Mouse (Mus musculus) mature B cell (primary cell): ENCODE measurements around the gene Pank3.
"Not testable (repeated sequence)": the region's sequence is repeated elsewhere in the genome, so short reads cannot be mapped to it uniquely, and the experiment has no call there.

Experiments
- in situ Hi-C: fragments of 300-500 bp; cut with MboI; formaldehyde crosslinking; loops from 2 replicates; pipeline ENCODE4 v1.14.3; 2019

Pank3 gene

DNA sequence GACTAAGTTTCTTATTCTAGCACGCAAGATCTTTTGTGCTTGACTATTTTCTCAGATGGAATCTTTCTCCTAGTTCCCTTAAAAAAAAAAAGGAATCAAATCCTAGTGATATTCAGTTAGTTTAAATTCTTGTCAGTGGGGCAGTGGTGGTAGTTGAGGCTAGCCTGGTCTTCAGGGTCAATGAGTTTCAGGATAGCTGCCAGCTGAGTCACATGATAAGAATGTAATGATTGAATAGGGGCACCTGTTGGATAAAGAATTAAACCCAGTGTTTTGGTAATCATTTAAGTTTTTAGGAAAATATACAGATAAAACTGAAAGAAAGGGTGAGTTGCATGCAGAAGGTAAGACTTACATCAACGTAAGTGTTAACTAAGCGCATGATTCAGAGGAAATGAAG, 6.3 kb downstream of the Pank3 start:
- in situ Hi-C loops, result no loop called here

DNA sequence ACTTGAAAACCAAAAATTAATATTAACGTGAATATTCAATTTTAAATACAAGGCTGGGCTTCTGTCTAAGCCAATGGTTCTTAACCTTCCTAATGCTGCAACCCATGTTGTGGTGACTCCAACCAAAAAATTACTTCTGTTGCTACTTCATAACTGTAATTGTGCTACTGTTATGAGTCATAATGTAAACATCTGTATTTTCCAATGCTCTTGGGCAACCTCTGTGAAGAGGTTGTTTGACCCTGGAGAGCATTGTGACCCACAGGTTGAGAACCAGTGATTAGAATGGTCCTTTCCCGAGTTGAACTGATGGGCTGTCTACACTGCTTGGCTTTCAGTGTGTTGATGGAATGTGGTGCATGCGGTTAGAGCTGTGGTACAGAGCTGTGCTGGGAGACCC, 7.2 kb downstream of the Pank3 start:
- in situ Hi-C loops, result no loop called here

DNA sequence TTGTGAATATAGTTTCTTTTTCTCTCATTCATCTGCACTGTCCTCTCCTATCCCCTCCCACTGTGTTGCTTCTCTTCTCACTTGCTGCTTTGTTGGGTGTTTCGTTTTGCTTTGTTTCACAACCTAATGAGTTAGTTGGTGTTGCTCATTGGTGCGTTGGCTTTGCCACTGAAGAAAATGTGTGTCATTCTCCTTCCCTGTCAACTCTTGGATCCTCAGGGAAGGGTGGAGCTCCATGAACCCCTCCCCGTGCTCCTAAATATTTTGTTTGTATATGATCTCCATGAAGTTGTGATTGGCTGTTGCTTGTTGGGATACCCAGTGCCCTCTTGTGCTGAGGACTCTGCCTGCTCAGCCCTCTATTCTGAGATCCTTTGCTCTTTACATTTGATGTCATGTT, 11.1 kb downstream of the Pank3 start:
- in situ Hi-C loops, result no loop called here

DNA sequence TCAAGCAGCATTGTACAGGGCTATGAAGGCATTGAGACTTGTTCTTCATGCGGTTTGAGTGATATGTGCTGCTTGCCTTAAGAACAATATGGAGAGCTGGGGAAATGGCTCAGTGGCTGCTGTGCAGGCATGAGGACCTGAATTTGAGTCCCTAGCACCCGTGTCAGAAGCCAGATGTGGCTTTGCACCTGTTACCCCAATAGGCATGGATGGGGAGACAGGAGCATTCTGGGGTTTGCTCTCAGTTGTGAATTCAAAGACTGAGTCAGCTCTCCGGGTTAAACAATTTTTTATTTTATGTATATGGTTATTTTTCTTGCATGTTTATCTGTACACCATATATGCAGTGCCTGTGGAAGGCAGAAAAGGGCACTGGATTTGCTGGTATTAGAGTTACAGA, 13.2 kb downstream of the Pank3 start:
- in situ Hi-C loops, result no loop called here

- in situ Hi-C loops, result no loop called here
These were observed 13.8 kb downstream of the Pank3 start for GRCm38 (mm10) chr11:35783038-35783437.

- in situ Hi-C loops, result no loop called here
These were observed 14.7 kb downstream of the Pank3 start for GRCm38 (mm10) chr11:35784002-35784401.

GRCm38 (mm10) chr11:35784537-35784936, 15.3 kb downstream of the Pank3 start:
- in situ Hi-C loops, result no loop called here

DNA sequence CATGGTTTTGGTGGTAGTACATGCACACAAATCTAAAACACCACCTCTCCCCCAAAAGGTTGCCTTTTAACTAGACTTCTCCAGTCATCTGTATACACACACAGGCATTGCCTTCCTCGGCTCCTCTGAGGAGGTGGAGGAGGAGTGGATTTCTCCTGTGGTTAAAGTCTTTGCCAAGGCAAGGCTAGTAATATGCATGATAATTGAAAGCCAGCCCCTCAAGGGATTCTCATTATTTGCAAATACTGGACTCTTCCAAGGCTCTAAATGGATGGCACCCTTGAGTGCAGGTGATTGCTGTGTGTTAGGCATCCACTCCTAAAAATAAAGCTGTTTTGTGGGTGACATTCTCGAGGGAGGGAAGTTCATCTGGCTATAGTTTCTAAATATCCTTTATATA, 19.2 kb downstream of the Pank3 start:
- in situ Hi-C loops, result no loop called here

DNA sequence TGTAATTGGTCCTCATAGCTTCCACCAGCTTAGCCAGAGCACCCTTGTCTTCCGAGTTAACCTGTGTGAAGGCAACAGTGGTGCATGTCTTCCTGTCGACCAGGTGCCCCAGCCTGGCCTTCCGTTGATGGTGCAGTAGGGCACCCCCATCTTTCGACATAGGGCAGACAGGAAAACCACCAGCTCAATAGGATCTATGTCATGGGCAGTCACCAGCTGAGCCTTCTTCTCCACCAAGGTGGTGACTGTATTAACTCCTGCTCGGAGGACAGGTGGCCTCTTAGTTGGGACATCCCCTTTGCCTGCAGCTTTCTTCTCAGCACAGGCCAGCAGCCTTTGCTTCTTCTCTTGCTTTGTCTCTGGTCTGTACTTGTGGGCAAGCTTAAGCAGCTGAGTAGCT, 23.5 kb downstream of the Pank3 start:
- in situ Hi-C loops, result not testable (repeated sequence)

GRCm38 (mm10) chr11:35797751-35798494, 28.6 kb downstream of the Pank3 start:
- in situ Hi-C loops, result no loop called here

GRCm38 (mm10) chr11:35798495-35798820, 29.2 kb downstream of the Pank3 start:
- in situ Hi-C loops, result no loop called here

GRCm38 (mm10) chr11:35798874-35799273, 29.6 kb downstream of the Pank3 start, which contains the start of gene Fbll1:
Gene Fbll1 (minus strand): TSS chr11:35798884.
- in situ Hi-C loops, result no loop called here

- in situ Hi-C loops, result no loop called here
These were observed 32.0 kb downstream of the Pank3 start for GRCm38 (mm10) chr11:35801332-35801731.

- in situ Hi-C loops, result no loop called here
These were observed 42.2 kb downstream of the Pank3 start for GRCm38 (mm10) chr11:35811458-35811857.

- in situ Hi-C loops, result no loop called here
These were observed 47.0 kb downstream of the Pank3 start for GRCm38 (mm10) chr11:35816316-35816715.

DNA sequence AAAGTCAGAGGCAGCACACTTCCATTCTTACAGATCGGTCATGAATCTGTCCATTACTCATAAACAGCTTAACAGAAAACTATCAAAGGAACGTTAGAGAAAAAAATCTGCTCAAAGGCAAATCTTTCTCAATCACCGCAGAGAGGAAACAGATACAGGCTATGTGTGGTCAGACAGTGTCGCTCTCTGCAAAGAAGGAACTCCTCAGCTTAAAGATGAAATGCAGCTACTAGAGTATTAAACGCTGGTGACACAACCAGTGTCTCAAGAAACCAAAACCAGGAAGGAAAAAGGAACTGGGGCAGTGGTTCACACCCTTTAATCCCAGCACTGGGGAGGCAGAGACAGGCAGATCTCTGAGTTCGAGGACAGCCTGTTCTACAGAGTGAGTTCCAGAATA, 58.4 kb downstream of the Pank3 start:
- in situ Hi-C loops, result loop anchor here (25.0 kb wide), 1 partner anchor 990 kb away; the partner anchor contains the start of gene Spdl1

- in situ Hi-C loops, result loop anchor here (5.0 to 25.0 kb wide), 2 partner anchors 60 to 995 kb away; partner anchors contain the start of gene Spdl1
These were observed 62.9 kb downstream of the Pank3 start for GRCm38 (mm10) chr11:35832139-35832538.

DNA sequence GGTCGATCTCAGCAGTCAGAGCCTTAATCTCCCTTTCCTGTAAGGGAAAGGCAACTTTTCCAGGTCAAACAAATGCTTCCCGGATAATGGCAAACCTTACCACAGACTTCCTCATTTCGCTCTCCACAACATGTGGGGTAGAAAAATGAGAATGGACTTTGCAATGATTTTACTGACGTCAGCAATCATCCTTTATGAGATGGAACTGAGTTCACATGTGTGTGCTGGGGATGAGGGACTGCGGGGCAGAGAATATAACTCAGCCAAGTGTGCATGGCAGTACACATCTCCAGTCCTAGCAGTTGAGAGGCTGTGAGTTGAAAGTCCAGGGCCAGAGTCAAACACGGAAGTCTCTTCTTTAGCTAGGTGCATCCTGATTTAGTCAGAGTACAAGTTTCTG, 64.0 kb downstream of the Pank3 start:
- in situ Hi-C loops, result loop anchor here (5.0 to 25.0 kb wide), 2 partner anchors 61 to 996 kb away; partner anchors contain the start of gene Spdl1

DNA sequence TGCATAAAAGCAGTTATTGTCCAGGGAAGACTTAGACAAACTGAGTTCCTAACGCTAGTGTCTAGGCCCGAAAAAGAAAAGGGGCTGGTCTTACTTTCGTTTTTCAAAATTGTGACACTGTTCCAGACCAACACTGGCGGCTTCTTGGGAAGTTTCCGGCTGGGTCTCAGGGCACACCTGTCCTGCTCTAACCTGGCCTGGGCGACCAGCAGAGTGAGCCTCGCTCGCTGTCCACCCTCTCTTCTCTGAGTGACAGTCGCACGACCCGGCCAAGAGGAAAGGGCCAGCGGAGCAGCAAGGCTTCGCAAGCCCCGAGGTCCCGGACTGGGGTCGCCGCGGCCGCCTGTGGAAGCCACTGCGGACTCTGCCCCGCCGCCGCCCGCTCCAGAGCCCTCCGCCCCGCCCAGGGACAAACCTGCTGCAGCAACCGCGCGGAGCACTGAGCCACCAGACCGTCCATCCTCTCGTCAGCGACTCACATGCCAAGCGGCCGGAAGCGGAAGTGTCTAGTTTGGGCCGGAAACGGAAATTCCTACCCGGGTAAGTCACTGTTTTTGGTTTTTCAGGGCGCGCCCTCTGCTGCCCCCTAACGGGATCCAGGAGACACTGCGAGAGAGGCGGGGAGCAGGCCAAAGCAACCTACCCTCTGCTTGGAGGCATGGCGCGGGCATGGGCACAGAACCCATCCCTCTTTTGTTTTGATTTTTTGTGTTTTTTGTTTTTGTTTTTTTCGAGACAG, 64.9 kb downstream of the Pank3 start, which contains the start of gene Rars:
Gene Rars (minus strand): TSS at position 485 of the 739 bp plus-strand sequence.
- in situ Hi-C loops, result loop anchor here (5.0 to 25.0 kb wide), 2 partner anchors 62 to 997 kb away; partner anchors contain the start of gene Spdl1

GRCm38 (mm10) chr11:35837156-35838126, 68.2 kb downstream of the Pank3 start:
- in situ Hi-C loops, result loop anchor here (25.0 kb wide), 1 partner anchor 1000 kb away; the partner anchor contains the start of gene Spdl1
